Mouse (Mus musculus): ENCODE results near the gene Igf2bp1. TPM values are rescaled to one million over a fixed set of nuclear protein-coding genes. Genes with fewer than 3 reads are reported as not detected.

Igf2bp1 gene
- total and polyA plus RNA-seq, 3 experiments = under 0.01 TPM; not detected in 2

DNA sequence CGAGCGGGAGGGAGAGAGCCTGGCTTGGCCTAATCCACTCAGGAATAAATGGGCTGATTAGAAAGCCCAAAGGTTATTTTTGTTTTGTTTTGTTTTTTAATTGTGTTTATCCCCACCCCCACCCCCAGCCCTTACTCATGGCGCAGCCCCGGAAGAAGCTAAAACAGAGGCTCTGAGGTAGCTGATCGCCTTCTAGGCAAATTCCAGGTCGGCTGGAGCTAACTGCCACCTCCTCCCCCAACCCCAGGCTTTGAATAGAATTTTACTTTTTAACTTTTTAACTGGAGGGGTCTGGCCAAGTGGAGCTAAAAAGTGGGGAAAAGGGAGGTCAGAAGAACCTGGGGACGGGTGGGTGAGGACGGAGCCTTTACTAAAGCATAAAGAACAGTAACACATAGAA lies 15.9 kb downstream of the Igf2bp1 start:
- H3K27me3 ChIP-seq (replicated peaks) = peaks cover 73% of the 10 kb centered on the region
- no peaks in the 10 kb centered on the region for H3K36me3 ChIP-seq (replicated peaks in 1 of 2; ENCODE audit: control insufficient read depth in 1 of 2, insufficient read depth in 1 of 2, low read length in 1 of 2)
- in situ Hi-C loops (cut with MboI; ENCODE audit: low pct_ligation_motif_present, low pct_unique_long_range_greater_than_20kb, low sequenced_read_pairs) = loop anchor here (10.0 kb wide), 1 partner anchor 95 kb away; no protein-coding TSS in a partner anchor
- no peak overlapping the region for H3K27ac ChIP-seq (ENCODE audit: insufficient read depth, low read depth)
- no peaks in the 10 kb centered on the region for H3K4me1 ChIP-seq (ENCODE audit: control insufficient read depth in 1 of 2, insufficient read depth in 2 of 2)
- no peak overlapping the region for H3K9ac ChIP-seq (ENCODE audit: insufficient read depth, low read depth)
- DNase-seq (ENCODE audit: extremely low read depth) = no peak
- dilution Hi-C loops (cut with MboI; ENCODE audit: extremely low pct_ligation_motif_present, extremely low pct_unique_long_range_greater_than_20kb, low sequenced_read_pairs) = no loop called here
- H3K4me3 ChIP-seq (replicated peaks in 1 of 3; ENCODE audit: low read depth in 2 of 3, low read length in 2 of 3, poor library complexity in 1 of 3) = no peak overlapping the region
- TF ChIP-seq KAT2A (IDR thresholded peaks at IDR 0.05; ENCODE audit: insufficient replicate concordance, low read length) (no peak), RAD21 (IDR thresholded peaks at IDR 0.05; ENCODE audit: low read depth, low read length) (no peak), HCFC1 (IDR thresholded peaks at IDR 0.05; ENCODE audit: low read depth, low read length) (no peak), MEF2A (IDR thresholded peaks at IDR 0.05; ENCODE audit: borderline replicate concordance, low read depth, low read length) (no peak), POLR2A (IDR thresholded peaks at IDR 0.05; ENCODE audit: low read depth, low read length) (no peak)
- no peak overlapping the region for H3K4me2 ChIP-seq (ENCODE audit: insufficient read depth, low read depth, poor library complexity, severe bottlenecking)
- no peaks in the 10 kb centered on the region for H3K79me2 ChIP-seq (replicated peaks; ENCODE audit: control insufficient read depth, extremely low read depth, insufficient read depth, poor library complexity, severe bottlenecking)
- peaks cover 9% of the 10 kb centered on the region for H3K9me3 ChIP-seq (replicated peaks; ENCODE audit: low read length)

DNA sequence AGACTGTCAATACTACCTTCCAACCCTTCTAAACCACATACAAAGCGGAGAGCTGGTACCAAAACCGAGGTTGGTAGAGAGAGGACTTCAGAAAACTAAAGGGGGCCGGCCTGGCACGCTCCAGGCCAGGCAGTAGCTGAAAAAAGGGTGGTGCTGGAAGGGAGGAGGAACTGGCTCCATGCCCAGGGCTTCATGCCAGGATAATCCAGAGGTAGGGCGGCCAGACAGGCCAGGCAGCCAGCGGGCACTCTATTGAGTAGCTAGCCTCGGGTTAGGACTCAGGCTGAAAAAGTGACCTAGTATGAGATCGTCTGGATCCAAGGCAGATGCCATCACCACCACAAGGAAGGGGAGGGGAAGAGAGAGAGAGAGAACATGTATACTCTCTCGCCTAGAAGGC lies 17.2 kb downstream of the Igf2bp1 start:
- Histone ChIP-seq H3K9me3 (replicated peaks; ENCODE audit: low read length) (no peaks in the 10 kb centered on the region), H3K79me2 (replicated peaks; ENCODE audit: control insufficient read depth, extremely low read depth, insufficient read depth, poor library complexity, severe bottlenecking) (no peaks in the 10 kb centered on the region), H3K27ac (ENCODE audit: insufficient read depth, low read depth) (no peak overlapping the region), H3K4me1 (ENCODE audit: control insufficient read depth in 1 of 2, insufficient read depth in 2 of 2) (no peaks in the 10 kb centered on the region), H3K4me3 (replicated peaks in 1 of 3; ENCODE audit: low read depth in 2 of 3, low read length in 2 of 3, poor library complexity in 1 of 3) (no peak overlapping the region), H3K27me3 (replicated peaks) (peaks cover 63% of the 10 kb centered on the region), H3K36me3 (replicated peaks in 1 of 2; ENCODE audit: control insufficient read depth in 1 of 2, insufficient read depth in 1 of 2, low read length in 1 of 2) (no peaks in the 10 kb centered on the region), H3K4me2 (ENCODE audit: insufficient read depth, low read depth, poor library complexity, severe bottlenecking) (no peak overlapping the region), H3K9ac (ENCODE audit: insufficient read depth, low read depth) (no peak overlapping the region)
- in situ Hi-C loops (cut with MboI; ENCODE audit: low pct_ligation_motif_present, low pct_unique_long_range_greater_than_20kb, low sequenced_read_pairs) = loop anchor here (10.0 kb wide), 1 partner anchor 96 kb away; no protein-coding TSS in a partner anchor
- dilution Hi-C loops (cut with MboI; ENCODE audit: extremely low pct_ligation_motif_present, extremely low pct_unique_long_range_greater_than_20kb, low sequenced_read_pairs) = no loop called here
- TF ChIP-seq BHLHE40 (IDR thresholded peaks at IDR 0.05; ENCODE audit: low read depth, low read length) = no peak
- TF ChIP-seq TBP (conservative IDR thresholded peaks at IDR 0.05; ENCODE audit: low read depth, low read length) = no peak
- no peak for DNase-seq (ENCODE audit: extremely low read depth)

DNA sequence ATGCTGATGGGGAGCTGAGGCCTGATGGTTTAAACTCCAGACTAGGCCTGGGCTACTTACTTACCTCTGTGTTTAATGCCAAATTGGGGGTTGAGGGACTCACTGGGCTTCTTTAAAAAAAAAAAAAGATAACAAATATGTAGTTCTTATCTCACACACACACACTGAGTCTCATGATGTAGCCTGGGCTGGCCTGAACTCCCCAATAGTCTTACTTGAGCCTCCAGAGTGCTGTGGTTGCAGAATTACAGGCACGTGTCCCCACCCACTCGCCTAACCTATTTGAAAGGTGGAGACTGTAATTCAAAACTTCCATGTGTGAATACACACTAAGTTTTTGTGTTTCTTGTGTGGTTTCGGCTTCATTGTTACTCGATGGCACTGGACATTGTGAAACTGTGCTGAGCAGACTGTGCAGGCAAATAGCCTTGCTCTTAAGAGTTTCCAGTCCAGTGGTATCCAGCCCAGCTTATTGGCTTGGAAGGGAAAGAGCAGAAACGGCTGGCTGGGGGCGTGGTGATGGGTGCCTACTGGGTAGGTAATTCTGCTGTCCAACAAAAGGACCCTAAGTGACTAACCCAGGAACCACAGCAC lies 17.8 kb downstream of the Igf2bp1 start:
- no peak overlapping the region for H3K4me3 ChIP-seq (replicated peaks in 1 of 3; ENCODE audit: low read depth in 2 of 3, low read length in 2 of 3, poor library complexity in 1 of 3)
- in situ Hi-C loops (cut with MboI; ENCODE audit: low pct_ligation_motif_present, low pct_unique_long_range_greater_than_20kb, low sequenced_read_pairs) = loop anchor here (10.0 kb wide), 1 partner anchor 97 kb away; no protein-coding TSS in a partner anchor

More for the DNA sequence above, 17.8 kb downstream of the Igf2bp1 start:
- Histone ChIP-seq H3K36me3 (replicated peaks in 1 of 2; ENCODE audit: control insufficient read depth in 1 of 2, insufficient read depth in 1 of 2, low read length in 1 of 2) (no peaks in the 10 kb centered on the region), H3K9ac (ENCODE audit: insufficient read depth, low read depth) (no peak overlapping the region), H3K27ac (ENCODE audit: insufficient read depth, low read depth) (no peak overlapping the region), H3K4me1 (ENCODE audit: control insufficient read depth in 1 of 2, insufficient read depth in 2 of 2) (no peaks in the 10 kb centered on the region), H3K4me2 (ENCODE audit: insufficient read depth, low read depth, poor library complexity, severe bottlenecking) (no peak overlapping the region), H3K79me2 (replicated peaks; ENCODE audit: control insufficient read depth, extremely low read depth, insufficient read depth, poor library complexity, severe bottlenecking) (no peaks in the 10 kb centered on the region), H3K27me3 (replicated peaks) (peaks cover 57% of the 10 kb centered on the region), H3K9me3 (replicated peaks; ENCODE audit: low read length) (no peaks in the 10 kb centered on the region)
- no peak for DNase-seq (ENCODE audit: extremely low read depth)
- dilution Hi-C loops (cut with MboI; ENCODE audit: extremely low pct_ligation_motif_present, extremely low pct_unique_long_range_greater_than_20kb, low sequenced_read_pairs) = no loop called here
- TF ChIP-seq E2F4 (IDR thresholded peaks at IDR 0.05; ENCODE audit: insufficient replicate concordance, low read depth, low read length) = no peak
- TF ChIP-seq CHD2 (IDR thresholded peaks at IDR 0.05; ENCODE audit: low read length) = no peak
- TF ChIP-seq MYC (IDR thresholded peaks at IDR 0.05; ENCODE audit: low read depth, low read length) = no peak
- TF ChIP-seq ZC3H11A (IDR thresholded peaks at IDR 0.05; ENCODE audit: low read depth, low read length) = no peak
- TF ChIP-seq TCF12 (IDR thresholded peaks at IDR 0.05; ENCODE audit: low read depth, low read length) = no peak
- no peak for TF ChIP-seq IRF4 (IDR thresholded peaks at IDR 0.05; ENCODE audit: low read depth, low read length)
- TF ChIP-seq HCFC1 (IDR thresholded peaks at IDR 0.05; ENCODE audit: low read depth, low read length) = no peak
- TF ChIP-seq UBTF (IDR thresholded peaks at IDR 0.05; ENCODE audit: low read depth, low read length) = no peak
- no peak for TF ChIP-seq NELFE (IDR thresholded peaks at IDR 0.05; ENCODE audit: low read depth, low read length)
- no peak for TF ChIP-seq ELF1 (IDR thresholded peaks at IDR 0.05; ENCODE audit: low read depth, low read length)
- no peak for TF ChIP-seq NRF1 (IDR thresholded peaks at IDR 0.05; ENCODE audit: low read depth, low read length)
- TF ChIP-seq MAFK (IDR thresholded peaks at IDR 0.05; ENCODE audit: insufficient replicate concordance, low read length) = no peak
- TF ChIP-seq EP300 (IDR thresholded peaks at IDR 0.05; ENCODE audit: low read length) = no peak
- TF ChIP-seq MAX (IDR thresholded peaks at IDR 0.05; ENCODE audit: low read length) = no peak
- no peak for TF ChIP-seq SIN3A (IDR thresholded peaks at IDR 0.05; ENCODE audit: low read length)
- no peak for TF ChIP-seq POLR2AphosphoS2 (IDR thresholded peaks at IDR 0.05; ENCODE audit: low read depth, low read length)
- TF ChIP-seq TBP (conservative IDR thresholded peaks at IDR 0.05; ENCODE audit: low read depth, low read length) = no peak
- TF ChIP-seq POLR2A (IDR thresholded peaks at IDR 0.05; ENCODE audit: low read depth, low read length) = no peak
